In genomic region chr2:151566856-151567255, GRCm38 (mm10) we compare ENCODE assay signal across 16 mouse cellular contexts. TPM values are rescaled to one million over a fixed set of nuclear protein-coding genes. Genes with fewer than 3 reads are reported as not detected.
"Had no signal": no experiment of that assay in that cellular context is flagged by ENCODE, and none has a peak within 500 bp of the region (broad histone marks: within the 10 kb centered on the region; RNA-seq: fewer than 3 reads in every experiment).

No protein-coding gene starts in this region.

- H3K27me3 ChIP-seq: midbrain, embryonic 13.5 days; midbrain, embryonic 15.5 days; neural tube, embryonic 12.5 days; stomach, embryonic 15.5 days had no signal

- ATAC-seq: midbrain, embryonic 13.5 days; midbrain, embryonic 15.5 days had no signal

- H3K4me3 ChIP-seq: megakaryocyte, embryonic 14.5 days; midbrain, embryonic 13.5 days; midbrain, embryonic 15.5 days; neural tube, embryonic 12.5 days; stomach, embryonic 15.5 days had no signal

- H3K9ac ChIP-seq: lung, embryonic 14.5 days; midbrain, embryonic 13.5 days; midbrain, embryonic 15.5 days; neural tube, embryonic 12.5 days; stomach, embryonic 15.5 days had no signal

- H3K27ac ChIP-seq: macrophage; midbrain, embryonic 13.5 days; midbrain, embryonic 15.5 days; neural tube, embryonic 12.5 days; stomach, embryonic 15.5 days had no signal

- DNase-seq: lung, adult 18-20 months; lung, embryonic 14.5 days; lung, postnatal 14 days; lung, postnatal 36 days; right cerebral cortex, postnatal 14 days; thymus, adult 18-20 months; thymus, postnatal 14 days; thymus, postnatal 36 days had no signal

- H3K4me1 ChIP-seq: midbrain, embryonic 13.5 days; midbrain, embryonic 15.5 days; neural tube, embryonic 12.5 days had no signal

- H3K4me2 ChIP-seq: lung, embryonic 14.5 days; midbrain, embryonic 11.5 days; midbrain, embryonic 13.5 days; midbrain, embryonic 15.5 days; neural tube, embryonic 12.5 days; stomach, embryonic 15.5 days had no signal

- H3K9me3 ChIP-seq: megakaryocyte, embryonic 14.5 days; midbrain, embryonic 13.5 days; midbrain, embryonic 15.5 days; neural tube, embryonic 12.5 days; stomach, embryonic 15.5 days had no signal

RNA-seq across cellular contexts. Expression of gene Sdcbp2, which starts 5.6 kb away (rescaled TPM):
- total RNA-seq: midbrain, postnatal 0 days had no signal
- polyA plus RNA-seq: macrophage had no signal
